Mouse (Mus musculus): ENCODE results near the gene Usp20.

- no peak for TF ChIP-seq POLR2A (IDR thresholded peaks at IDR 0.05; ENCODE audit: insufficient read depth, low read depth, low read length)
- peak; percentile 93 for TF ChIP-seq CTCF (IDR thresholded peaks at IDR 0.05; ENCODE audit: insufficient read depth, low read depth, low read length)
Observed at GRCm38 (mm10) chr2:31024618-31025370, 42.7 kb downstream of the Usp20 start.

Data from olfactory bulb, adult 2 months (tissue).